Mouse (Mus musculus) monocyte, adult 2 months (primary cell): ENCODE data around the gene Abcb7.
A peak's percentile ranks its signal among the peaks of the same experiment; 100 is the strongest.

ENCODE experiments used
- DNase-seq, 2 experiments: peaks; one replicate each; pipeline ENCODE4 v3.0.0; 2022; ENCODE audit warnings: low spot score in 2 of 2, low read depth in 1 of 2

Gene Abcb7

DNA sequence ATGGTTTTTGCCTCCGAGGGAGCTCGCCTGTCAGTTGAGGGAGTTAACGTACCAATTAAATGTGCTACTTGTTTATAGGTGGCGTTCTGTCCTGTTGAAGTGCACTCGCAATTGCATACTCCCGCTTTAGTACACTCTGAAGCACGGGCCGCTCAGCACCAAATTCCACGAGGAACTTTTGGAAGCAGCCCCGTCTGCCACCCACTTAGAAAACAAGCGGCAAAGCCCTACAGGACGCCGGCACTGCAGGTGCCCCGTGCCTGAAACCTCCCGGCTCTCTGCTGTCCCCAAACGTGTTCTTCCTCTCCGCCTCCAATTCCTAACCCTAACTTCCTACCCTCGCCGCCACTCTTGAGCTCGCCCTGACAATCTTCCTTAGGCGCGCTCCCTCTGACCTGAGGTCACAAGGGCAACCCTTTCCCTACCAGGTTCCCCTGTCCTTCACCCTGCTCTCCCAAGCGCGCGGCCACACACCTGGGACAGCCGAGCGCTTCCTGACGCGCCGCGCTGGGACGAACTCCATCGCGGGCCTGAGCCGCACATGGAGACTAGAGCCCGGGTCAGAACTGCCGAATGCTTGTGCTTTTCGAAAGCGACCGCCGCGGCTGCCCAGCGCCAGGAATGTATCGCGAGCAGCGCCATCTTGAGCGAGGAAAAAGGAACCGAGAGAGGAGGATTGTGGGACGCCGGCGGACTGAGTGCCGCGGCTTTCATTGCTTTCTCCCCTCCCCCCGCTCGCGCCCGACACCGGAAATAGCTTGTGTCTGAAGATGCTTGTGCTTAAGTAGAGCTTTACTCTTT is at the start of gene Abcb7:
TSS of gene Abcb7 (minus strand) at position 674 of the 801 bp plus-strand sequence.
- DNase-seq = peak; percentile 44 to 66

DNA sequence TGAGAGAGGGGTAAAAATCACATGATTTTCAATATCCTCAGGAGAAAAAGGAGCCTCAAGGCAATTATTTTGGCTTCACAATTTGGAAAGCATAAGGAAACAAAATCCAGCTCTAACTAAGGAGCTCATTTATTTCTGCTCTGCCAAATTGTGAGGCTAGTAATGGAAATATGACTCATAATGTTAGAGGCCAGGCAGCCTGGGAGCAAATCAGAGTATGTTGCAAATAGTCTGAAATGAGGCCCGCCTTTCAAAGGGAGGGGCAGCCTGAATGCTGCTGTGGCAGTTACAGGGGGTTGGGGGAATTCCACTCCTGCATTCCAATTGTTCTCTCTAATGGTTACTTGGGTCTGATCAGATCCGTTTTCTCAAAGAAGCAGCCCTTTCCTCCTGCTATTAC is 48.1 kb upstream of the Abcb7 start:
- DNase-seq = no peak

DNA sequence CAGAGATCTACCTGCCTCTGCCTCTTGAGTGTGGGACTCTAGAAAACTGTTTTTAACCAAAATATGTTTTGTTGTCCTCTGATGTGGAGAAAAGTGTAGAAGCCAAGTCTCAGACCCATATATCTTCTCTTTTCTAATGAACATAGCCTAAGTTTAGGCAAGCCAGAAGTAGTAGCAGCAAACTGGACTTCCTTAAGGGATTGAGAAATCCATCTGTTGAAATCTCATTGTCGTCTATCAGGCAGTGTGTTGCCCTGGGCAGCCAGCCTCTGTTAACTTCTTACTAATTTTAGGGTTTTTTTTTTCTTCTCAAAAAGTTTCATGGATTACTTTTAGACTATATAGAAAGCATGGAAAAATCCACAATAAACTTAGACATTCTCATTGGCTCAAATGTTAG is 38.8 kb upstream of the Abcb7 start:
- DNase-seq = no peak

DNA sequence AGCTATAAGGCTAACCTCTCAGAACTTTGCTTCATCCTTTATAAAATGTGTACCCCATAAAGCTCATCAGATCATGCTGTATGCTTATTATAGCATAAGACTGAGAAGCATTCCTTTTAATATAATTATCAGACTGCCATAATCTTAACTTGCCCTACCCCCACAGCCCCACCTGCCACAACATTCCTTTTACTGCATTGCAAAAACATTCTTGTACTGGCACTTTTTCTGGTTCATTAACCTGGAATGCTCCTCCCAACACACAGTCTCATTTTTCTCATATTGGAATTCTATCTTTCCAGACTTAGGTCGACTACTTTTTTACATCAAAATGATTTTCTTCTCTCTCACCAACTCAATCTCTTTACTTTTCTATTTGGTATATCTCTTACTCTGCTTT is 19.8 kb upstream of the Abcb7 start:
- no peak for DNase-seq

DNA sequence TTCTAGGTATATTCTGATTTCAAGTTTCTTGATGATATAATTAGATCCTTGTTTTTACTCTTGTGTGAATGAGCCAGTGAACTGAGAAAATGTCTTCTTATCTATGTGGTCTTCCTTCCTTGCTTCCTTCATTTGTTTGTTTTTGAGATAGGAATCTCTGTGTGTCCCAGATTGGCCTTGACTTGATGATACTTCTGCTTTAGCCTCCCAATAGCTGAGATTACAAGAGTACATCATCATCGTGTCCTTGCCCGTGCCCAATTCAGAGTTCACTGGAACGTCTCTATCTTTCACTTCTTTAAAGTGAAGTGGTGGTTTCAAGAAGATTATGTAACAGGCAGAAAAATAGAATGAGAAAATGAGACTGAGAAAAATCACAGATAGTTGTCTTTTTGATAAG is 14.5 kb upstream of the Abcb7 start:
- no peak for DNase-seq

DNA sequence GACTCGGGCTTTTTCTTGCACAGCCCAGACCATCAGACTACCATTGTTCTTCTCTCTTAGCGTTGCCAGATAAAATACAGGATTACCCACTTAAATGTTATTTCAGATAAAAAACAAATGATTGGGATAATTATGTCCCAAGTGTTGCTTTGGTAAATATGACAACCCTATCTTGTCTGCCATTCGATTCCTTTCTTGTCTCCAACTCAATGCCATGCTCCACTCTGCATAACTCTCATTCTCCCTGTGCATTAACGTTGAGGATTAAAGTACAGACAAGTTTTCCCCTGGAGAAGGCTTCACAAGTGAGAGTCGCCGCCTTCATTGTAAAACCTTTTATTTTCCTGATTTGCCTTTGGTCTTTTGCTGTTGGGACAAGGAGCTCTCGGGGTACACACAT is 339 bp upstream of the Abcb7 start:
- no peak for DNase-seq

DNA sequence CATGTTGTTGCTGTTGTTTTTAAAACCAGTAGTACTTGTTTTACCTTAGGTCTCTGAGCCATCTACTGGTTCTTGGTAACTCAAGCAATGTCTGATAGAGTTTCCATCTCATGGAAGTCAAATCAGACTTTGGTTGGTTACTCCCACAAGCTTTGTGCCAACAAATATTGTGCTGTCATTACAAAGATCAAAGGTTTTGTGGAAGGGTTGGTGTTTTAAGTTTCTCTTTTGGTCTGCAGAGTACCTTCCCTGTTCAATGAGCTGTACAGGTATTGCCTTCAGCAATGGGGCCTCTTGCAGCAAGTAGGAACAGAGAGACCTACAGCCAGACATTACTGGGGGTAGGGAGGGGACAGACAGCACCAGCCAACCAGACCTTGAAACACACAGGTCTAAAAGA is 5.5 kb downstream of the Abcb7 start:
- no peak for DNase-seq

DNA sequence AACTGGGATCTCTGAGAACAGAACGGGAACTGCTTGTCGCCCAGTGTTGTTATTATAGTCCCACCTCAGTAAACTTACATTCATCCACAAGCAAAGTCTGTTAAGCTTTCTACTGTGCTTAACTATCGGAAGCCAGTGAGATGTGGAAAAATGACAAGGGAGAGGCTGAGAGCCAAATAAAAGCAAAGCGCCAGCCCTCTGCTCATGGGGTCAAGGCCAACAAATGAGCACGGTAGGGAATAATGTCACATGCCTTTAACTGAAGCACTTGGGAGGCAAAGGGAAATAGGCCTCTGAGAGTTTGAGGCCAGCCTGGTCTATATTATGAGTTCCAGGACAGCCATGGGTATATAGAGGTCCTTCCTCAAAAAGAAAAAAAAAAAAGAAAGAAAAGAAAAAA is 11.2 kb downstream of the Abcb7 start:
- DNase-seq = no peak

DNA sequence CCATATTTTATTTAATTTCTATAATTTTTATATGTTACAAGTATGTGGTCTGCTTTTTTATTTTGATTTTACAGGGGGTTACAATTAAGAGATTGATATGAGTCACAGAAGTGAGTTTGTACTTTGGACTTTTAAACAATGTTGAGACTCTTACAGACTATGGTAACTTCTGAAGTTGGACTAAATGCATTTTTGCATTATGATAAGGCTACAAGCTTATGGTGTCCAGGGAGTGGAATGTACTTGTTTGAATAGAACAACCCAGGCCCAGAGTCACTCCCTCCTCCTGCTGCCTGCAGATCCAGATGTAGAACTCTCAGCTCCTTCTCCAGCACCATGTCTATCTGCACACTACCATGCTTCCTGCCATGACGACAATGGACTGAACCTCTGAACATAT is 12.5 kb downstream of the Abcb7 start:
- no peak for DNase-seq

DNA sequence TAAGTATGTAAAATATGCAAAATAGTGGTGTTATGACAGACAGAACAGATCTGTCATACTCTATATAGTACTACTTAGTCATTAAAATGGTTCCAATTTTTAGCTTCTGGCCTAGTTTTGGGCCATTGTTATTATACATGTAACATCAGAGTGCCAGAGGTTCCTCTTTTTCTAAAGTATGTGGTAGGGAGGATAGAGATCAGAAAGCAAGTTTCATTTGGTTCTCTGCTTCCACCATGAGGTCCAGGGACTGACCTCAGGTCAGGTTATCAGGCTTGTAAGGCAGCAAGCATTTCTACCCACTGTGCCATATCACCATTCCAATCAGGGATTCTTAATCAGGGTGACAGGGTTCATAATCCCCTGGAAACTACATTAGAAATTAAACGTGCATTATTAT is 16.1 kb downstream of the Abcb7 start:
- no peak for DNase-seq

DNA sequence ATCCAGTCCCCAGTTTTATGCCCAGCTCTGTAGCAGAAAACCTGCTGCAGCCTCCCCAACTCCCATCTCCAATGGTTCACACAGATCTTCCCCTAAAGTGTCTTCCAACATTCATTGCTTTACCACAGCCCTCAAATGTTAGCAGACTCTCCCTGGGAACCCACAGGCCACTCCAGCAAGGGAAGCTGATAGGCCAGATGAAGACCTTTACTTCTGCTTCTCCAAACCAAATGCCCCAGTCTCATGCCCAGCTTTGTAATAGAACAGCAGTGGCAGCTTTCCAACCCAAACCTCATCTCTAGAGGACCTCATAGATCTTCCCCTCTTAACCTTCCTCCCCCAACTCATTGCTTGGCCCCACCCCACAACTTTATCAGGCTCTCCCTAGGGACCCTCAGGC is 54.0 kb downstream of the Abcb7 start:
- DNase-seq = no peak

DNA sequence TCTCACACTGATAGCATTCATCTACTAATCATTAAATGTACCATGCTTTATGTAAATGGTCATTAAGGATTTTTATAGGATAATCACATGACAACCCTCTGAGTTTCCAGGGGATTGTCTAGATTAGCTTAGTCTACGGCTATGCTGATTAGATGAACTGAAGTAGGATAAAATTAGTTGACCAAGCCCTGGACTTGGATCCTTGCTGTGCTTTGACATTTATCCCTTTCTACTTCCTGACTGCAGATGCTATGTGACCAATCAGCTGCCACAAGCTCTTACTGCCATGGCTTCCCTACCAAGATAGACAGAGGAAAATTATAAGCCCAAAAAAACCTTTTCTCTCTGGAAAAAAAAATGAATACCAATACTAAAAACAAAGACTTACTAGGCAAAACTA is 57.8 kb downstream of the Abcb7 start:
- DNase-seq = no peak

DNA sequence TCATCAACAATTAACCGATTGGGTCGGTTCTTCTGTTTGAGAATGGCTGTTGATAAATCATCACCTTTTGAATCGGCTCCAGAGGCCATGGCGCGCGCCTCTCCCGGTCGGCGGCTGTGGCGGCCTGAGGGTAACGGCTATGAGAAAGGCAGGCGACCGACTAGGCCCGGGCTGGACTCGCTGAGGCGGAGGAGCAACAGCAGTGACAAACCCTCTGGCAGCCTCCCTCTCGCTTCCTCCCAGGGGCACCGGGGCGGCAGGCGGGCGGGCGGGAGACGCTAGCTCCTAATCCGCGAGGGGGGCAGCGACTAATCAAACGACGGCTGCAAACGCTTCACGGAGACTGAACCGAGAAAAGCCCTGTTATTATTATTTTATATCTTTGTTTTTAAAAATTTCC is 65.5 kb downstream of the Abcb7 start:
- DNase-seq = peak in 1 of 2 experiments; percentile 0

DNA sequence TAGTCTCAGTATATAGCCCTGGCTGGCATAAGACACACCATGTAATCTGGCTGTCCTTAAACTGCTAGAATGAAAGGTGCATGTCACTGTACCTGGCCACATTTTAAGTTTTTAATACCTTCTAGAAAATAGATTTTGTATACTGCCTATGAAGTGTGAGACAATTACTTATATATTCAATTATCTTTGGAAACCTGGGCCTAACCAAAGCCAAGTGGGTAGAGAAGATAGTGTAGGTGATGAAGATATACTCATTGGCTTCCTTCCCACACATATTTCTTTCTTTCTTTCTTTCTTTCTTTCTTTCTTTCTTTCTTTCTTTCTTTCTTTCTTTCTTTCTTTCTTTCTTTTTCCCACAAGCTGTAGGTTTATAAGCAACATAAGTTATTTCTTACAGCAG is 121.9 kb downstream of the Abcb7 start:
- no peak for DNase-seq

DNA sequence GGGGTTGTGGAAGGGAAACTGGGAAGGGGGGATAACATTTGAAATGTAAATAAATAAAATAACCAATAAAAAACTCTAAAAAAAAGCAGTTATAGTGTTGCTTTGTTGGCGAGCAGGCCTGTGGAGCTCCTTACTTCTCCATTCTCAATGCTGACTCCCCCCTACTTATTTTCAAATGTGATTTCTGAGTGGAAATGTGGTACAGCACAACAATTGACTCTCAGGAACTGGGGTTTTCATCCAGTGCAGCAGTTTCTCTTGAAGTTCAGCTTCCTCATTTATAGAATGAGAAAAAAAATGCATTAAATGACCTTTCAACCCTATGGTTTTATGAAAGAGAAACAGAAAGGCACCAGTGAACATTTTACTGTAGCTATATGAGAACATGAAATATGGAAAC is 133.8 kb downstream of the Abcb7 start:
- no peak for DNase-seq

DNA sequence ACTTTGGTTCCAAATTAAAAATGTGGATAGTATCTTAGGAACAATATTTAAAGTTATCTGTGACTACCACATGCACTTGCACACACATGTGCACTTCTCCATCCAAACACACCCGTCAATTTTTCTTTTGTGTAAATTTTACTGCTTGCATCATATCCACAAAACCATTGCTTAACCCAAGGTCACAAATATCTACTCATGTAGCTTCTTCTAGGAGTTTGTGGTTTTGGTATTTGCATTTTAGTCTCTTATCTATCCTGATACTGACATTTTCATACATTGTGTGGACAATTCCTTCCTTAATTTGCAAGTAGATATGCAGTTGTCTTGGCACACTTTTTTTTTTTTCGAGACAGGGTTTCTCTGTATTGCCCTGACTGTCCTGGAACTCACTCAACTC is 149.3 kb downstream of the Abcb7 start:
- no peak for DNase-seq

DNA sequence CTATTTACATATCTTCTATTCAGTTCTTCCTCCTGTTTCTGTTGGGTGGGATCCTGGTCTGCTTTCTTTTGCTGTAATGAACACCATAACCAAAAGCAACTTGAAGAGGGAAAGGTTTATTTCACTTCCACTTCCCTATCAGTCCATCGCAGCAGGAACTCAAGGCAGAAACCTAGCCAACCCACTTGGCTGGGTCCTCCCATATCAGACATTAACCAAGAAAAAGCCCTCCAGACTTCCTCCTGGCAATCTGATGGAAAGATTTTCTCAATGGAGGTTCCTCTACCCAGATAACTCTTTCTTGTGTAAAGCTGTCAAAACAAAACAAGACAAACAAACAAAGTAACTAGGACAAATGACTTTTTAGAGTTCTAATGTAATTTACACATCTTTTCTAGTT is 151.2 kb downstream of the Abcb7 start:
- DNase-seq = no peak

DNA sequence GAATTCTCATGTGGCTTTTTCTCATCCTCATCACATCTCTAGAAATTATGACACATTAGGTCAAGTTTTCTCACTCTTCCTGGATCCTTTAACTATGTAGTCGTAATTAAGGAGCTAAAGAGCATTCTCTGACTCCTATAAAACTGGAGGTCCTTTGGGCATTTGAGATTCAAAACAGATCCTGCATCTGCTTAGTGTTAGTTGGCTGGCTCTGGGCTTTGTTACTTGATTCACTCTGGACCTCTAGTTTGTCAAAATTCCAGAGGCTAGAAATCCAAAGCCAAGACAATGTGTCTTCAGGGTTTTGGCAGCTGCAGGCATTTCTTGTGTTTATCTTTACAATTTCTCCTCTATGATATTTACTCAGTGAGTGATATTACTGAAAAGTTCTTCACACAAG is 157.1 kb downstream of the Abcb7 start:
- DNase-seq = no peak
